Mouse (Mus musculus) kidney, embryonic 14.5 days (tissue): ENCODE results near the gene D130043K22Rik. TPM values are rescaled to one million over a fixed set of nuclear protein-coding genes. Genes with fewer than 3 reads are reported as not detected.
A peak's percentile ranks its signal among the peaks of the same experiment; 100 is the strongest.

Source experiments
- ATAC-seq: fragments of 200-750 bp; cut with Nextera tagmentation; 2 replicates; pipeline ENCODE4 v1.8.0; 2017; ENCODE audit warnings: moderate number of reproducible peaks, mild to moderate bottlenecking, moderate TSS enrichment, moderate library complexity; ENCODE audit not compliant: low FRiP score, low TSS enrichment
- H3K27ac ChIP-seq: fragments of 300-500 bp; sonication (generic); 2 replicates; pipeline ENCODE4 v1.5.1; 2014; ENCODE audit warnings: low read depth, mild to moderate bottlenecking, low read length, moderate library complexity, mixed read lengths
- H3K27me3 ChIP-seq: fragments of 300-500 bp; sonication (generic); 2 replicates; pipeline ENCODE4 v1.6.1; 2014; ENCODE audit warnings: mild to moderate bottlenecking, low read length; ENCODE audit not compliant: control insufficient read depth, insufficient read depth
- H3K36me3 ChIP-seq: fragments of 300-500 bp; sonication (generic); 2 replicates; pipeline ENCODE4 v1.6.1; 2014; ENCODE audit warnings: low read length, mixed read lengths; ENCODE audit not compliant: control insufficient read depth, insufficient read depth
- H3K4me1 ChIP-seq: fragments of 300-500 bp; sonication (generic); 2 replicates; pipeline ENCODE4 v1.6.1; 2014; ENCODE audit warnings: low read length, mixed read lengths; ENCODE audit not compliant: control insufficient read depth, insufficient read depth
- H3K4me2 ChIP-seq: fragments of 300-500 bp; sonication (generic); replicated peaks from 2 replicates; pipeline ENCODE4 v1.6.1; 2014; ENCODE audit warnings: low read depth, mild to moderate bottlenecking, low read length
- H3K4me3 ChIP-seq: fragments of 300-500 bp; sonication (generic); 2 replicates; pipeline ENCODE4 v1.5.1; 2014; ENCODE audit warnings: mild to moderate bottlenecking, low read length
- H3K9ac ChIP-seq: fragments of 300-500 bp; sonication (generic); 2 replicates; pipeline ENCODE4 v1.6.1; 2014; ENCODE audit warnings: low read depth, mild to moderate bottlenecking, low read length, moderate library complexity
- H3K9me3 ChIP-seq: fragments of 300-500 bp; sonication (generic); 2 replicates; pipeline ENCODE4 v1.6.1; 2016; ENCODE audit warnings: low read length; ENCODE audit not compliant: control insufficient read depth
- WGBS: fragments of 180-500 bp; shearing (Covaris S2); extraction: QIAGEN DNeasy Blood & Tissue Kit; methylation state at CpG from one replicate; pipeline ENCODE4 v1.1.7; 2014; 5-methylcytosine and 5-hydroxymethylcytosine counted together
- polyA plus RNA-seq: library from polyadenylated mRNA; unstranded; fragments of >200 nt; fragmentation: Nextera tagmentation; extraction: Ambion mirVana; gene quantifications from 2 replicates; pipeline ENCODE4 v1.2.1, GENCODE M21; 2014

The D130043K22Rik gene
- polyA plus RNA-seq, 1 experiment from 2014 or later: 0.64 TPM

DNA sequence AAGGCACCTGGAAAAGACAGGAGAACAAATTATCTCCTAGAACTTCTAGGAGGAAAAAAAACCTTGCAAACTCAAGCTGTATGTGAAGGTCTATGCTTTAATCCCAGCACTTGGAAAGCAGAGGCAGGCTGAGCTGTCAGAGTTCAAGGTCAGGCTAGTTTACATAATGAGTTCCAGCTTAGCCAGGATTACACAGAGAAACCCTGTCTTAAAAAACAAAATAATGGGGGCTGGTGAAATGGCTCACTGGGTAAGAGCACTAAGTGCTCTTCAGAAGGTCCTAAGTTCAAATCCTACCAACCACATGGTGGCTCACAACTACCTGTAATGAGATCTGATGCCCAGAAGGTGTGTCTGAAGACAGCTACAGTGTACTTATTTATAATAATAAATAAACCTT lies 85.7 kb downstream of the D130043K22Rik start:
- Histone ChIP-seq H3K4me1 (no peaks in the 10 kb centered on the region), H3K9ac (no peak overlapping the region), H3K36me3 (peaks cover 3% of the 10 kb centered on the region; the same call in 1 of the 2 replicates), H3K27ac (no peak overlapping the region), H3K4me2 (no peak overlapping the region), H3K9me3 (no peaks in the 10 kb centered on the region), H3K27me3 (no peaks in the 10 kb centered on the region), H3K4me3 (no peak overlapping the region)
- ATAC-seq: no peak

- Histone ChIP-seq H3K27me3 (no peaks in the 10 kb centered on the region), H3K36me3 (no peaks in the 10 kb centered on the region), H3K4me1 (0 out of 2 replicates have a peak, but pooled peaks cover 8% of the 10 kb centered on the region), H3K27ac (no peak overlapping the region), H3K4me3 (no peak overlapping the region), H3K9me3 (no peaks in the 10 kb centered on the region), H3K9ac (no peak overlapping the region), H3K4me2 (no peak overlapping the region)
- ATAC-seq: no peak
- WGBS: 94% methylated on average over 7 of the region's 7 CpGs
Measured at GRCm38 (mm10) chr13:24933199-24933598, 88.3 kb downstream of the D130043K22Rik start.

DNA sequence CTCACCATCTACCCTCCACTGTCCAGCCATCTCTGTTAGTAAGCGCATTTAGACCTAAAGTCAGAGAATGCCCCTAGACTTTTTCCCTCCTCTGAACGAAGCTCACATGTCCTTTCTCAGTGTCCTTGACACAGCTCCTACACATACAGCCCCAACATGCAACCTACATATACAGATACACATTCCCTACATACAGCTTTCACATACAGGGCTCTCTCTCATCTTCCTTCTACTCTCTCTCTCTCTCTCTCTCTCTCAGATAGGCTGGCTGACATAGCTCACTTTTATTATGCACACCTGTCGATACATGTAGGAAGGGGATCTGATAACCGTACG lies 91.8 kb downstream of the D130043K22Rik start:
- peak; percentile 18 for ATAC-seq
- no peaks in the 10 kb centered on the region for H3K27me3 ChIP-seq
- peak overlapping the region; percentile 91 for H3K4me2 ChIP-seq
- WGBS: 29% methylated on average over 5 of the region's 5 CpGs
- 0 out of 2 replicates have a peak, but pooled peaks cover 8% of the 10 kb centered on the region for H3K4me1 ChIP-seq
- H3K36me3 ChIP-seq: no peaks in the 10 kb centered on the region
- no peak overlapping the region for H3K27ac ChIP-seq
- H3K9me3 ChIP-seq: no peaks in the 10 kb centered on the region
- H3K9ac ChIP-seq: peak overlapping the region; percentile 93; the same call in 1 of the 2 replicates
- peak overlapping the region; percentile 89 for H3K4me3 ChIP-seq

GRCm38 (mm10) chr13:24937108-24937838 lies 92.3 kb downstream of the D130043K22Rik start, which contains the start of gene Aldh5a1:
Gene Aldh5a1, minus strand, starts transcription at chr13:24937661.
- Histone ChIP-seq H3K4me3 (peak within 1 kb of the TSS; percentile 89), H3K36me3 (no peaks in the 10 kb centered on the region), H3K27ac (peak within 1 kb of the TSS; percentile 77), H3K4me1 (0 out of 2 replicates have a peak, but pooled peaks cover 8% of the 10 kb centered on the region), H3K4me2 (peak within 1 kb of the TSS; percentile 91), H3K27me3 (no peaks in the 10 kb centered on the region), H3K9me3 (no peaks in the 10 kb centered on the region), H3K9ac (peak within 1 kb of the TSS; percentile 93)
- under 1% methylated on average over 59 of the region's 75 CpGs for WGBS
- ATAC-seq: peak; percentile 82

DNA sequence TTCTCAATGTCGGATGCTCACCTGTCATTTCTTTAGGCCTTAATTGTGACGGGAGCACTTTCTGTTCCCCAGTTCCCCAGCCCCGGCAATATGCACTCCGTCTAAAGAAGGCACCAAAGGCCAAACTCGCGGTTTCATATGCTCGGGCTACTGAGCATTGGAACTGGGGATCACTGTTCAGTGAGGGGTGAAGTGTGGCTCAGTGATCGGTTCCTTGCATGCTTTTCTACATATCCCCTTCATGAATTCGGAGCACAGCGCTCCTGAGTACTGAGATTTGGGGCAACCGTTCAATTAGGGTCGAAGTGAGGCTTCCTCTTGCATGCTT lies 92.9 kb downstream of the D130043K22Rik start:
- Histone ChIP-seq H3K27ac (no peak overlapping the region), H3K9me3 (no peaks in the 10 kb centered on the region)
- 18% methylated on average over 12 of the region's 12 CpGs for WGBS

DNA sequence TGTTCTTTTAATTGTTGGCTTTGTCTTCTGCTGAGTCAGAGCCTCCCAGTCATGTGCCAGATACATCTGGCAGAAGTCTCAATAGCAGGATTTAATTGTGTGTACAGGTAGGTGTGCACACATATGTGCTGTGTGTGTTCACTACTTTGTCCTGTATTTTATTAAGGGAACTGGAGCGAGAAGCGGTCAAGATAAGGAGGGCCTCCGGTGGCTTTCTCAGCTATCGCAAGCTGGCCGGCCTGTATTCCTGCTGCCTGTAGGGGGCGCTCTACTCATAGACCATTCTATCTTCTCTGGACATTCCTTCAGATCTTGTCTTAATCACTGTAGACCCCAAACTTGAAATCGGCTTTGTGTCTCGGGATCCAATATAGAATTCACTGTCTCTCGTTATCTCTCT lies 93.7 kb downstream of the D130043K22Rik start:
- Histone ChIP-seq H3K36me3 (no peaks in the 10 kb centered on the region), H3K27ac (no peak overlapping the region), H3K27me3 (no peaks in the 10 kb centered on the region), H3K4me3 (no peak overlapping the region), H3K4me1 (0 out of 2 replicates have a peak, but pooled peaks cover 8% of the 10 kb centered on the region), H3K4me2 (no peak overlapping the region), H3K9ac (no peak overlapping the region), H3K9me3 (no peaks in the 10 kb centered on the region)
- ATAC-seq: peak; percentile 14; the same call in 1 of the 2 replicates
- WGBS: 32% methylated on average over 9 of the region's 9 CpGs

More for the DNA sequence above, 92.9 kb downstream of the D130043K22Rik start:
- 0 out of 2 replicates have a peak, but pooled peaks cover 8% of the 10 kb centered on the region for H3K4me1 ChIP-seq
- no peaks in the 10 kb centered on the region for H3K36me3 ChIP-seq
- ATAC-seq: peak; percentile 44
- H3K4me2 ChIP-seq: peak overlapping the region; percentile 91
- peak overlapping the region; percentile 89 for H3K4me3 ChIP-seq
- H3K27me3 ChIP-seq: no peaks in the 10 kb centered on the region
- H3K9ac ChIP-seq: peak overlapping the region; percentile 93

DNA sequence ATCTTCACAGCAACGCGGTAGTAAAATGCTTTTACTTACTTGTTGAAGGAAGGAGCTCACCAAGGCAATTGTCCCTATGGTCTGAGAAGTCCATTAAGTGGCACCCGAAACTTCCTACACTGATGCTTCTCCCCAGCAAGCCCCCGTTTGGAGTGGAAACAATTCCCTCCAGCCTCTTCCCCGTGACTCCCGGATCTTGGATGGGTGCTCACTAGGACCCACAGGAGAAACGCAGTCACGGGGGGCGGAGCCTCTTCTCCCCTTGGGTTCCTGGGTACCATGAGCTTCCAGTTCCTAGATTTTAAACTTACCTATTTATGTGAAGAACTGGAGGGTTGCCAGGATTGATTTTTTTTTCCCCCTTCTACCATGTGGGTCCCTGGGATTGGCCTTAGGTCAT lies 94.5 kb downstream of the D130043K22Rik start:
- H3K4me1 ChIP-seq: 0 out of 2 replicates have a peak, but pooled peaks cover 8% of the 10 kb centered on the region
- H3K36me3 ChIP-seq: no peaks in the 10 kb centered on the region
- no peak overlapping the region for H3K4me2 ChIP-seq
- 90% methylated on average over 9 of the region's 9 CpGs for WGBS
- ATAC-seq: no peak
- H3K27me3 ChIP-seq: no peaks in the 10 kb centered on the region
- no peak overlapping the region for H3K4me3 ChIP-seq
- H3K9ac ChIP-seq: no peak overlapping the region
- H3K27ac ChIP-seq: no peak overlapping the region
- no peaks in the 10 kb centered on the region for H3K9me3 ChIP-seq

DNA sequence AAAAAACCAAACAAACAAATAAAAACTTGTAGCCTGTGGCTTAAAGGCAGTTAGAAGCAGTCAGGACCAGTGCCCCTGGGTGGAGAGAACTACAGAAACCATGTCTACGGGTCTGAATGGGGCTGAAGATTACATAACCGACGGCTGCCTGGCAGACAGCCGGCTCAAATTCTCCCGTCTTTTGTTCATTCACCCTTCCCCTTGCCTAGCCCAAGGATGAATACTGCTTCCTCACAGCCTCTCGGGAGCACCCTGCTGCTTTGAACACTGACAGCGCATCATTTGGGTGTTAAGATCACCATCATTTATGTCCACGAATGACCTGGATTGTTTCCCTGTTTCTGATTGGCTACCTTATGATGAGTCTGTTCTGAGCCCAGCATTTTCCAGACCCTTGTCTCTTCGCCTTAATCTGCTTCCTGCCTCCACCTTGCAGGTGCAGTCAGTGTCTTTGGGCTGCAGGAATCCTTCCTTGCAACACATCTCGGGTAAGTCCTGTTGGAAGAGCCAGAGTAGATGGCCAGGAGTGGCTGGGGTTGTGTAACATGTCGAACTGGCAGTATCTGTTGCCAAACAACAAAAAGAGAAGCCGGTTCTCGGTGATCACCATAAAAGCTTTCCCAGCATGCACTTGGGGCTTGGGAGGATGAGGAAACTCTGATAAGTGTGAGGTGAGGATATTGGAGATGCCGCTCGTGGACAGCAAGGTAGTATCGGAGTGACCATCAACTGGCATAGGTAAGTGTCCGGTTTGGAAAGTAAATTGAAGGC lies 97.8 kb downstream of the D130043K22Rik start, which contains the start of gene Gpld1:
Gene Gpld1 (plus strand): TSS at position 641 of the 771 bp plus-strand sequence.
- 67% methylated on average over 17 of the region's 17 CpGs for WGBS
- H3K27ac ChIP-seq: no peak within 1 kb of the TSS

GRCm38 (mm10) chr13:24943303-24943702 lies 98.4 kb downstream of the D130043K22Rik start:
- ATAC-seq: no peak

More for the DNA sequence above, 97.8 kb downstream of the D130043K22Rik start, which contains the start of gene Gpld1:
- ATAC-seq: no peak
- no peaks in the 10 kb centered on the region for H3K9me3 ChIP-seq
- no peaks in the 10 kb centered on the region for H3K36me3 ChIP-seq
- no peak within 1 kb of the TSS for H3K9ac ChIP-seq
- H3K4me2 ChIP-seq: no peak within 1 kb of the TSS
- no peaks in the 10 kb centered on the region for H3K27me3 ChIP-seq
- 0 out of 2 replicates have a peak, but pooled peaks cover 5% of the 10 kb centered on the region for H3K4me1 ChIP-seq
- no peak within 1 kb of the TSS for H3K4me3 ChIP-seq

More at GRCm38 (mm10) chr13:24943303-24943702, 98.4 kb downstream of the D130043K22Rik start:
- Histone ChIP-seq H3K36me3 (no peaks in the 10 kb centered on the region), H3K4me1 (no peaks in the 10 kb centered on the region), H3K27ac (no peak overlapping the region), H3K9ac (no peak overlapping the region), H3K27me3 (no peaks in the 10 kb centered on the region), H3K4me3 (no peak overlapping the region), H3K9me3 (no peaks in the 10 kb centered on the region), H3K4me2 (no peak overlapping the region)
- WGBS: 62% methylated on average over 8 of the region's 8 CpGs
